Mouse (Mus musculus) fat pad, adult 2 months (tissue): ENCODE results near the gene Dpf3.

ENCODE experiments used
- DNase-seq: peaks from one replicate; pipeline ENCODE4 v3.0.0-alpha.2; 2011; ENCODE audit warnings: low read depth, low spot score; ENCODE audit errors: extremely low read depth

The Dpf3 gene

GRCm38 (mm10) chr12:83229683-83230082 is 257.8 kb downstream of the Dpf3 start:
- no peak for DNase-seq

DNA sequence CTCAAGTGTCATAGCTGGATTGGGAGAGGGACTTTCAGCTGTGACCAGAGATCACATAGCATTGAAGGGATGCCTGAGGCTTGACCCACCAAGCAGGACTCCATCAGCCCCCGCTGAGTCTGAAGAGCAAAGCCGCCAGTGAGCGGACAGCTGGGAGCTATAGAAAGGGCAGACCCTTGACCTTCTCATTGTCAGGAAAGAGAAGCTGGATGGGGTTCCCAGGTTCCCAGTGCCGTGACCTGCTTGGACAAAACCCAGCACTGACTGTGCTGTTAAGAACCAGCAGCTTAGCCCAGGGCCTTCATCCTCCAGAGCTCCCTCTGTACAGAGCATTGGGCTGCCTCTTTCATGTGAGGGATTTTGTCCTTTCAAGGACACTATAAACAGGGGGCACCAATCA is 260.5 kb downstream of the Dpf3 start:
- DNase-seq = no peak

DNA sequence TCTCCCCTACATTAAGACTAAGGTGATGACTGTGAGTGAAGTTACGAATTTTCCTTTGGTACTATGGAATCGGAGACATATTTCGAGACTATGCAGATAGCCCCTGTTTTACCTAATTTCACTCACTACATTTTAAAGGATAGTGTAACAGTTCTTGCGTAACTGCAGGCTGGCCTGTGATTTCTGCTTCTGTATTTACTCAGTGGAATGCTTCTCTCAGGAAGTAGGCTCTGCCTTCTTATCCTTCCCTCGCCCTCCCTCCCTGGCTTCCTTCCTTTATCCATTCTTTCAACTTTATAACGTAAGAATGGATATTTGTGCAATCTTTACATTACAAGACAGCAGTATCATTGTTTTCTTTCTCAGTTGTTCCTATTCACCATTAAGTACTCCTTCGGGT is 266.6 kb downstream of the Dpf3 start:
- DNase-seq = no peak

DNA sequence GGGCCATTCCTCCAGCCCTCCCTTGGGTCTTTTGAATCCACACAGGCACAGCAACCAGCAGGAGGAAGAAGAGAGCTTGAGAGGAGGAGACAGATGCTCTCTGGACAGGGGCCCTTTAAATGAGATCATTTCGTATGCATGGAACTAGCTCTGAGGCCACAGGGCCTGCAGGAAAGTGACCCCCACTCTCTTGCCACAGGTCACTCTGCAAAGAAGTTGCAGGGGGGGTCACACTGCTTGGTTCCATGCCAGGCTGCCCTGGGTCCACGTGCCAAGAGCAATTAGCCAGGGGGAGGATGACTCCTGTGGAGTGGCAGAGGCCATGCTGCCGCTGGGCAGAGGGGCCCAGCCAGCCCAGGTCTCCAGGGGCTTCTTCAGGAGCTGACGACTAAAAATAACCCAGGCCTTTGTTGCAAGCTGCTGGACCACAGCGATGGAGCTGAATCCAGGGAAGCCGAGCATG is 273.6 kb downstream of the Dpf3 start:
- DNase-seq = no peak

DNA sequence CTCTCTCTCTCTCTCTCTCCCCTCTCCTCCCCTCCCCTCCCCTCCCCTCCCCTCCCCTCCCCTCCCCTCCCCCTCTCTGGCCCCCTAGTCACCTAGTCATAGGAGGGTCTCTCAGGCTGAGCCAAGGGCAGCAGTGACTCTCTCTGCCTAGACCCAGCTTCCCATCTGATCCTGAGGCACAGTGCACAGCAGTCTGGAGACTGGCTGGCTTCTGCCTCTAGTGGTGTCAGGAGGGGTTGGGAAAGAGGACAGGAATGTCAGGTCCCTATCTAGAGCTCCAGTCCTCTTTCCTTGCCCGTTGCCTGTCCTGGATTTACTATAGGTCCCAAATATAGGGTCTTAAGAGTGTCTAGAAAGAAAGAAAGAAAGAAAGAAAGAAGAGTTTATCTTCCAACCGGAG is 275.5 kb downstream of the Dpf3 start:
- no peak for DNase-seq

DNA sequence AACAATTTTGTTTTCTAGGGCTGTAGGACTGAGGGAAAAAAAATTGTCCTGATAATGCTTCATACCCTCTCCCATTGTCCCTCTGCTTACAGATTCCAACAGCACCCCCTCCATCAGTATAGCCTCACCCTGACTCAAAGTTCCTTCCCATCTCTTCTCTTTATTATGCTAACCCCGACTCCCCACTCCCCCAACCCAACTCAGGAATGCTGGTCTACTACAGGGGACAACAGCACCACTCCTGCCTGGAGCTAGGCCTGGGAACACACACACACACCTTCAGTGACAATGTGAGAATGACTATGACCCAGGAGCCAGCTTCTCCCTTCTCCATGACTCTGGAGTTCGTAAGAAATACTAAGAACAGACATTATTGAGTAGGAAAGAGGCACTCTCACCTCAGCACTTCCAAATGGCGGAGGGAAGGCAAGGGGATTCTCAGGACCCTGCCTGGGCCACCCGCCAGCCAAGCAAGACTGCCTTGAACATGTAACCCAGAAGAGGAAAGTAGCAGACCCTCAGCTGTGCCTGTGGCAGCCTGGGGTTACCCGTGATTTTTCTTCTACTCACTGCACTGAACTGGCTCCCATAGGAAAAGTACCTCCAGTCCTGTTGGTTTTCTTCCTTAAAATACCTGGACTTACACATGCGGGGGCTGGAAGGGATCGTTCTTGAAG is 276.2 kb downstream of the Dpf3 start:
- no peak for DNase-seq

DNA sequence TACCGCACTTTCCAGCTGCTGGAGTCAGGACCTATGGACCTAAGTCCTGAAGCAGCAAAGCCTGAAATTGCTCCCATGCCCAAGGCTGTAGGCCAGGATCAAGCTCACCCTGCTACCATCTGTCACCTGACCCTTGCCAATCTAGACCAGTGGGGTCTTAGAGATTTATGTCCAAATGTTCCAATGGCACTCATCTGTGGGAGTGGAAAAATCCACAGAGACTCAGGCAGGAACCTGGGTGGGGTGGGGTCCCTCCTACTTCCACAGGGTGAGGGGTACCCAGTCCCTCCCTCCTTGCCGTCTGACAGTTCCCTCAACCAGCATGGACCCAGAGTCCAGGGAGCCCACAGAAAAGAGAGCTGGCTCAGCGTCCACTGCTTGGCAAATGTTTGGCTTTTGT is 276.8 kb downstream of the Dpf3 start:
- DNase-seq = no peak

DNA sequence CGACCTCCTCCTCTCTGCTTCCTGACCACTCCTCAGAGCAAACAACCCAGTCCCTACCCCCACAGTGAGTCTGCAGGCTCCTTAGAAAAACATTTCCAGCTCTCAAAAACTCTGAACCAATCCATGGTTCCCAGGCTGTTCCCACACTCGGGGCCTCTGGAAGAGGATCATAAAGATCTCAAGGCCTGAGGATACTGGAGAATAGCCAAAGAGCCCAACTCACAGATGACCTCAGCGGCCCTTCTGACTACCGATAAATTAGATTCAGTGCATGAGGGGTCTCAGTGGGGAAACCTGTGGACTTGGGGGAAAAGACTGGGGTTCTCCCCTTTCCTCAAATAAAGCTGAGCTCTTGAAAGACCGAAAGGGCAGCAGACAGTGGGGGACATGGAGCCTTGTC is 277.2 kb downstream of the Dpf3 start:
- DNase-seq = no peak

DNA sequence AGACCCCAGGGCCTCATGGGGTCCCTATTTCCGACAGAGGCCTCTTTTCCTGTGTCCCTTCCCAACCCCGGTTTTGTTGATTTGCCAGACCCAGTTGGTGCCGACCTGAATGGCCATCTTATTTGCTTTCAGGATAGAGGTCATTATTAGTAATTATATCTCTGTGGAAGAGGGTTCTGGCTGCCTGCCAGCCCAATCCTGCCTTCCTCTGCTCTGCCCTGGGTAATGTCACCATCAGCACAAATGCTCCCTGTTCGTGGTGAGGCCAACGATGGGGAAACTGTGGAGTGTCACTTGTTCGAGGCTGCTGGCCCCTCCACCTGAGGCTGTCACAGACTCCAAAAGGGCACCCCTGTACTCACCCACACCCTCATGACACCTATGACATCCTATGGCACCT is 278.1 kb downstream of the Dpf3 start:
- DNase-seq = no peak

- no peak for DNase-seq
Observed at GRCm38 (mm10) chr12:83208841-83209240, 278.7 kb downstream of the Dpf3 start.

DNA sequence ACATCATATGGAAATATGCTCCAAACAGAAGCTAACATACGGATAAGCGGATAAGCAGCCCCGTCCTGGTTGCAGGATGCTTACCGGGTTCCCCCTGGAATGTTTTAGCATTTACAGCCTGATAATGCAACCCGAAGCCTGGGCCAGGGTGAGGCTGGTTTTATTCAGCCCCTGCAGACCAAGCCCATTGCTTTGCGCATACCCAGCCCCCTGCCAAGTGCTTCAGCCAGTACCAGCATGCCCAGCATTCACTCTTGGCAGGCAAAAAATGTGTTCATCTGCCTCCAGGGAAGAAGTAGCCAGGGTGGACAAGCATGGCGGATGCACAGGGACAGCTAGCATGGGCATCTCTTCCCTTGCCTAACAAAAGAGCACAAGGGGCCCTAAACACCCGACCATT is 279.5 kb downstream of the Dpf3 start:
- DNase-seq = no peak

DNA sequence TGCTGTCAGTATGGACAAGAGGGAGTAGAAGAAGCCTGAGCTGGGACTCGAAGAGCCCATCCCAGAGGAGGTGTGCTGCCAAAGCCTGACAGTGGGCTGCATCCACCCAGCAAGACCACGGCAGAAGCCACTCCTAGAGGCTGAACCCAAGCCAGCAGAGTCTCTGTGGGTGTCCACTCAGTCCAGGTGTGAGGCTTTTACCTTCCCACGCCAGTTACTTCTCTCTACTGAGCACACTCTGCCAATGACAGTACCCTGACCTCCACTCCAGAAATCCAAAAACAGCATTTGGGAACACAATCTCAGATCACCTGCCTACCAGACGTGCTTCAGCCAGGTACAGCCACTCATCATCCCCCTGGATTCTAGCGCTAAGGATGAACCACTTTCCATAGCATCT is 280.0 kb downstream of the Dpf3 start:
- no peak for DNase-seq

GRCm38 (mm10) chr12:83206866-83207265 is 280.6 kb downstream of the Dpf3 start:
- no peak for DNase-seq

- peak; percentile 8 for DNase-seq
Observed at GRCm38 (mm10) chr12:83204361-83204760, 283.2 kb downstream of the Dpf3 start.

DNA sequence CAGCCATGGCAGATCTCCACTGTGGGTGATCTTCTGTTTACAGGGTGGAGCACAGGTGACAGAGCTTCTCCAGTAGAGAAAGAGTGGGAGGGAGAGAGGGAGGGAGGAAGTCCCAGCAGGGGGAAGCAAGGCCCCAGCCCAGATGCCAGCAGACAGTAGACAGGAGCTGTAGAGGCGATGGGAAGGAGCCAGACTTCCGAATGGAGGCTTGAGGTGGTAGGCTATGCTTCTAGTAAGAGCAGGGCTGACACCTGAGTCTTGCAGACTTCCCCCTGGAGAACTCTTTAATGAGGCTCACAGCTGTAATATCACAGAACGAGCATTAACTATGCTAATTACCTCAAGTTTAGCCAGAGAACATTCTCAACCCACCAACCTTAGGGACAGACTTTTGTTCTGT is 285.8 kb downstream of the Dpf3 start:
- DNase-seq = no peak

GRCm38 (mm10) chr12:83180561-83180960 is 307.0 kb downstream of the Dpf3 start:
- no peak for DNase-seq

- no peak for DNase-seq
Observed at GRCm38 (mm10) chr12:83179860-83180259, 307.7 kb downstream of the Dpf3 start.

DNA sequence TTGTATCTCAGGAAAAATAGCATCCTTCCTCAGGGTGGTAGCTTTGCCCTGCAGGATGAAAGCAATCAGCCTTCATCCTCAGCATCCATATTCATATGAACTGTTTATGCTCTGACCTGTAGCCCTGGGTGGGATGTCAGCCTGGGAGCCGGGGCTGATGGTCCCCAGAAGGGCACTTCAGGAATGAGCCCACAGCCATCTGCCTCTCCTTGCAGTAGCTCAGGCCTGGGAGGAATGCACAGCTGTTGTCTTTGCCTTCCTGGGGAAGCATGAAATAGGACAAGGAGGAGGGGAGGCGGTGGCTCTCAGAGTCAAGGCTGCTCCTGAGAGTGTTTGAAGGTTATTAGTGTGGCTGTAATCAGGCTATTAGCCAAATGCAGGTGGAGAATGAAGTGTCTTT is 308.7 kb downstream of the Dpf3 start:
- DNase-seq = no peak

DNA sequence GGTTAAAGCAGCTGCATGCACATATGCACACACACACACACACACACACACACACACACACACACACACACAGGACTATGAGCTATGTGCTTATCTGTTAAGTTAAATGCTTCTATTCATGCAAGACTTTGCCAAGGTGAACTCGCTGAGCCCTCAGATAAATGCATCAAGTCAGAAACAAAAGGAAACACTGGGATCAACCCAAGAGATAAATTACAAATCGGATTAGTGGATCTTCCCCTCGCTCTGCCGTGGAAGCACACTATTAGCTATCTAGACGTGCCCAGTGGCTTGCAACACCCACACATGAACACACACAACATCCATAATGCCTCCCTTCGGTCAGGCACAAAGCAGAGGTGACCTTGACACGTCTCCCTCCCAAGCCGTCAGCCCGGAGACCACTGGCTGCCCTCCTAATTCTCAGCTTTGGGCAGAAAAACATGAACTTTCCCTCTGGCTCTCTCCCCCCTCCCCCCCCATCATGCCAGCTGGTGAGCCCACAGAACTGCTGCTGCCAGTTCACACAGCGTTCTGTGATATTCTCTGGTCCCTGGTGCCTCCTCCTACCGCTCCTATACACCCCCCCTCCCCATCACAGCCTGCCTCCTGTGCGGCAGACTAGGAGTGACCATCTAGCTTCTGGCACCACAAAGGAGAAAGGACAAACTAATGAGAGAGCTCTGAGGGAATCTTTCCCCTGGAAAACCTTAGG is 317.9 kb downstream of the Dpf3 start:
- DNase-seq = no peak

GRCm38 (mm10) chr12:83168310-83168709 is 319.2 kb downstream of the Dpf3 start:
- no peak for DNase-seq

DNA sequence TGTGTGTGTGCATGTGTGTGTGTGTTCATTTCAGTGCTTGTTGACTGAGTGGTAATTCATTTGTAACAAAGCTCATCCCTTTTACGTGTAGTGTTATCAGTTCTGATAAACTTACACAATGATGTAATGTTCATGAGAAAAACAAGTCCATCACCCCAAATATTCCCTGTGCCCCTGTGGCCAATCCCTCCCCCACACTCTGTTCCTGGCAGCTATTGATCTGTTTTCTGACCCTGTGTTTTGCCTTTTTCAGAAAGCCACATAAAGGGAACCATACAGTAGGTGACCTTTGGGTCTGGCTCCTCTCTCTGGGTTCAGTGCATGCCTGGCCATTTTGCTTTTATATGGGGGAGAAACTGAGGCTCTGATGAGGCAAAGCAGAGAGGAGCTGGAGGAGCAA is 322.5 kb downstream of the Dpf3 start:
- no peak for DNase-seq
